Mouse (Mus musculus) liver, embryonic 14.5 days (tissue): ENCODE measurements at regions not wholly inside any gene's neighbourhood (a gene's known extent, or its start where the extent isn't known, plus 50 kb on each side); places are given as distances from the start of the nearest gene placed in this dataset.
"Not testable (repeated sequence)": the region's sequence is repeated elsewhere in the genome, so short reads cannot be mapped to it uniquely, and the experiment has no call there.

Experiments
- ATAC-seq: fragments of 200-750 bp; cut with Nextera tagmentation; 2 replicates; pipeline ENCODE4 v1.8.0; 2017; ENCODE audit warnings: moderate number of reproducible peaks, mild to moderate bottlenecking, moderate library complexity; ENCODE audit not compliant: insufficient read depth
- DNase-seq, 3 experiments: peaks; one replicate each; pipeline ENCODE4 v3.0.0-alpha.2; 2012 to 2013; ENCODE audit warnings: low read depth in 3 of 3, low spot score in 3 of 3
- H3K27ac ChIP-seq: fragments of 300-500 bp; sonication (generic); 2 replicates; pipeline ENCODE4 v1.5.1; 2014; ENCODE audit warnings: moderate library complexity, mild to moderate bottlenecking, control low read depth, inconsistent platforms
- H3K27me3 ChIP-seq: fragments of 300-500 bp; sonication (generic); 2 replicates; pipeline ENCODE4 v1.6.1; 2014; ENCODE audit warnings: mild to moderate bottlenecking, low read length, moderate library complexity; ENCODE audit not compliant: control insufficient read depth, insufficient read depth
- H3K36me3 ChIP-seq: fragments of 300-500 bp; sonication (generic); replicated peaks from 2 replicates; pipeline ENCODE4 v1.6.1; 2014; ENCODE audit warnings: low read depth; ENCODE audit not compliant: control insufficient read depth, insufficient read depth
- H3K4me1 ChIP-seq, 2 experiments: fragments of 200-500 bp in 1 of 2; fragments of 300-500 bp in 1 of 2; sonication (generic) in 1 of 2; replicated peaks; 2 replicates each; pipeline ENCODE4 v1.6.1; 2012 to 2014; ENCODE audit warnings: antibody characterized with exemption in 1 of 2, inconsistent platforms in 1 of 2, low read length in 1 of 2; ENCODE audit not compliant: control insufficient read depth in 2 of 2, insufficient read depth in 2 of 2
- H3K4me2 ChIP-seq: fragments of 300-500 bp; sonication (generic); 2 replicates; pipeline ENCODE4 v1.6.1; 2014; ENCODE audit warnings: low read depth, mild to moderate bottlenecking, control low read depth, moderate library complexity
- H3K4me3 ChIP-seq, 2 experiments: fragments of 200-500 bp in 1 of 2; fragments of 300-500 bp in 1 of 2; sonication (generic) in 1 of 2; 2 replicates each; pipeline ENCODE4 v1.5.1; 2012 to 2014; ENCODE audit warnings: low read depth in 2 of 2, low read length in 2 of 2, mild to moderate bottlenecking in 2 of 2, control low read depth in 1 of 2, inconsistent platforms in 1 of 2, moderate library complexity in 1 of 2; ENCODE audit not compliant: insufficient read depth in 1 of 2
- H3K9ac ChIP-seq: fragments of 300-500 bp; sonication (generic); replicated peaks from 2 replicates; pipeline ENCODE4 v1.6.1; 2014; ENCODE audit warnings: mild to moderate bottlenecking, control low read depth, moderate library complexity
- H3K9me3 ChIP-seq: fragments of 300-500 bp; sonication (generic); 2 replicates; pipeline ENCODE4 v1.6.1; 2016; ENCODE audit warnings: low read length, mixed read lengths; ENCODE audit not compliant: control insufficient read depth
- CTCF ChIP-seq: IDR thresholded peaks from 2 replicates; pipeline ENCODE4 v1.5.1; 2016; ENCODE audit warnings: antibody characterized with exemption, low read depth, control low read depth
- EP300 ChIP-seq: IDR thresholded peaks from 2 replicates; pipeline ENCODE4 v1.6.1; 2016; ENCODE audit warnings: antibody characterized with exemption, low read depth
- WGBS: fragments of 180-500 bp; shearing (Covaris S2); extraction: QIAGEN DNeasy Blood & Tissue Kit; methylation state at CpG from one replicate; pipeline ENCODE4 v1.1.7; 2014; ENCODE audit not compliant: insufficient replicate concordance; 5-methylcytosine and 5-hydroxymethylcytosine counted together

GRCm38 (mm10) chr3:5806947-5807575 lies 56.5 kb downstream of the Gm8797 start:
- Histone ChIP-seq H3K27me3 (no peaks in the 10 kb centered on the region), H3K4me2 (no peak overlapping the region), H3K27ac (no peak overlapping the region), H3K9ac (no peak overlapping the region), H3K4me3 (no peak overlapping the region), H3K36me3 (no peaks in the 10 kb centered on the region), H3K4me1 (no peaks in the 10 kb centered on the region), H3K9me3 (no peaks in the 10 kb centered on the region)
- WGBS: 69% methylated on average over 2 of the region's 2 CpGs
- TF ChIP-seq EP300 (no peak), CTCF (no peak)
- DNase-seq (no peak), ATAC-seq (no peak)

GRCm38 (mm10) chr3:5811071-5811590 lies 60.5 kb downstream of the Gm8797 start:
- WGBS: 65% methylated on average over 3 of the region's 3 CpGs
- TF ChIP-seq CTCF (no peak), EP300 (no peak)
- no peak overlapping the region for H3K4me2 ChIP-seq

GRCm38 (mm10) chr3:5820243-5820642 lies 69.6 kb downstream of the Gm8797 start:
- whole genome bisulfite sequencing: 41% methylated on average over 7 of the region's 7 CpGs
- not testable (repeated sequence) for H3K27me3 ChIP-seq, DNase-seq, ATAC-seq, H3K9me3 ChIP-seq, H3K36me3 ChIP-seq, H3K9ac ChIP-seq, H3K4me3 ChIP-seq, H3K27ac ChIP-seq, H3K4me2 ChIP-seq, H3K4me1 ChIP-seq

More at GRCm38 (mm10) chr3:5811071-5811590, 60.5 kb downstream of the Gm8797 start:
- Histone ChIP-seq H3K4me3 (no peak overlapping the region), H3K9me3 (no peaks in the 10 kb centered on the region), H3K4me1 (no peaks in the 10 kb centered on the region), H3K27ac (no peak overlapping the region), H3K9ac (no peak overlapping the region), H3K27me3 (no peaks in the 10 kb centered on the region), H3K36me3 (no peaks in the 10 kb centered on the region)
- DNase-seq (no peak), ATAC-seq (no peak)

- H3K27ac ChIP-seq, H3K9me3 ChIP-seq, H3K4me1 ChIP-seq, DNase-seq, H3K27me3 ChIP-seq, H3K9ac ChIP-seq, H3K36me3 ChIP-seq, H3K4me2 ChIP-seq, H3K4me3 ChIP-seq, ATAC-seq: not testable (repeated sequence)
- WGBS: 28% methylated on average over 18 of the region's 20 CpGs
Measured at GRCm38 (mm10) chr3:5860237-5860636, 109.6 kb downstream of the Gm8797 start.

- H3K4me2 ChIP-seq: no peak overlapping the region
- ATAC-seq (no peak), DNase-seq (no peak)
- H3K36me3 ChIP-seq: no peaks in the 10 kb centered on the region
- no peak for TF ChIP-seq EP300
- no peak for TF ChIP-seq CTCF
- no peak overlapping the region for H3K9ac ChIP-seq
- H3K27ac ChIP-seq: no peak overlapping the region
- H3K4me1 ChIP-seq: no peaks in the 10 kb centered on the region
- H3K27me3 ChIP-seq: no peaks in the 10 kb centered on the region
- no peaks in the 10 kb centered on the region for H3K9me3 ChIP-seq
- 60% methylated on average over 2 of the region's 2 CpGs for WGBS
- no peak overlapping the region for H3K4me3 ChIP-seq
Measured at GRCm38 (mm10) chr3:5870407-5870806, 119.8 kb downstream of the Gm8797 start.

- H3K36me3 ChIP-seq: no peaks in the 10 kb centered on the region
- H3K27me3 ChIP-seq: no peaks in the 10 kb centered on the region
- no peak overlapping the region for H3K4me3 ChIP-seq
- no peak overlapping the region for H3K9ac ChIP-seq
- no peak overlapping the region for H3K4me2 ChIP-seq
- TF ChIP-seq CTCF (no peak), EP300 (no peak)
- ATAC-seq (no peak), DNase-seq (no peak)
- no peak overlapping the region for H3K27ac ChIP-seq
- H3K4me1 ChIP-seq: no peaks in the 10 kb centered on the region
- no peaks in the 10 kb centered on the region for H3K9me3 ChIP-seq
Measured at GRCm38 (mm10) chr3:5879113-5879512, 128.5 kb downstream of the Gm8797 start.
